Mouse (Mus musculus): Measurements from ENCODE around the gene Hist1h1c.
"Not testable (repeated sequence)": the region's sequence is repeated elsewhere in the genome, so short reads cannot be mapped to it uniquely, and the experiment has no call there.

Hist1h1c gene

DNA sequence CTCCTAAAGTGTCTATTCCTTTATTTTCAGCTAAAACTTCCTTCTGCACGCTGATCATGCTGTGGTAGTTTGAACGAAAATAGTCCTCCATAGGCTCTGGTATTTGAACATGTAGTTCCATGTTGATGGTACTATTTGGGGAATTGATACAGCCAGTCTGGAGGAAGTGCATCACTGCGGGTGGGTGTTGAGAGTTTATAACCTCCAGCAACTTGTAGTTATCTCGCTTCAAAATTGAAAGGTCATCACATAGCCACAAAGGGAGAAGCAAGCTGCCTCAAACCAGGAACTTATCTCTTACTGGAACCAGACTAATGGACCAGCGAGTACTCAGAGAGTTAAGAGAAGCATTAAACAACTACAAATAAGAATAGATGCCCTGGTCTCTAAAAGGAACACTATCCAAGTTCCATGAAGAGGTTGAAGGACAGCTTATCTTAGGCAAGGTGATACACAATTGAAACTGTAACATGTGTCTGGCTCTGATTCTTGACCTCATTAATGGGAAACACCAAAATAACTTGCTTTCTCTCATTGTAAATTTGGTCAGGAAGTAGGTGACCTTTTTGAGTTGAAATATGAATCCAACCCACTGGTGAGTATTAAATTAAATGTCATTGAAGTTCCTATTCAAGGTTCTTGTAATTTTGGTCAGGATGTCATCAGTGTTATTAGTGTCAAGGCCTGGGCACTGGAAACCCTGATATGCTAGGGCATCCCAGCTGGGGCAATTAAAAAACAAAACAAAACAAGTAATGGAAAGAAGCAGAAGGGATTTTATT, 22.2 kb upstream of the Hist1h1c start:
- no peak for DNase-seq (ENCODE audit: low read depth, low spot score)

DNA sequence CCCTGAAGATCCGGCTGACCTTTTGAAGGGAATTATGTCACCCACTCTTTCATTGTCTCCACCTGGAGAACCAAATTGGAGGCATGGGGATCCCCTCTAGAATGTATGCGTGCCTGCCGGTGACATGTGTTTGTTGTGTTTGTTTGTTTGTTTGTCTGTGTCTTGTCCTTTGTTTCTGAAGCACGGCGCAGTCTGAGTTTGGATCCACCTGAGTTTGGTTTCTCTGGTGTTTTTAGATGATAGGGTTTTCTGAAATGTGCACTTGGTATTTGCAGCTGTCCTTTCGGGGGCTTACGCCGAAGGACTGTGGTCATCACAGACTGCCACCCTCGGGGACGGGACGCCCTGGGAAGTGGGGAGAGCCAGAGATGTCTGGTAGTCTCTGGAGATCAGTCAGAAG, 21.4 kb upstream of the Hist1h1c start:
- no peak for DNase-seq (ENCODE audit: low read depth, low spot score)

- DNase-seq (ENCODE audit: low read depth, low spot score), result not testable (repeated sequence)
Measured at GRCm38 (mm10) chr13:23717593-23718245, 20.9 kb upstream of the Hist1h1c start.

GRCm38 (mm10) chr13:23724239-23724638, 14.4 kb upstream of the Hist1h1c start:
- DNase-seq (ENCODE audit: low read depth, low spot score), result no peak

GRCm38 (mm10) chr13:23725213-23725612, 13.4 kb upstream of the Hist1h1c start:
- no peak for DNase-seq (ENCODE audit: low read depth, low spot score)

GRCm38 (mm10) chr13:23728472-23729191, 10.0 kb upstream of the Hist1h1c start:
- DNase-seq (ENCODE audit: low read depth, low spot score), result no peak

- no peak for DNase-seq (ENCODE audit: low read depth, low spot score)
Measured at GRCm38 (mm10) chr13:23729192-23729525, 9.4 kb upstream of the Hist1h1c start.

- no peak for DNase-seq (ENCODE audit: low read depth, low spot score)
Measured at GRCm38 (mm10) chr13:23729706-23730105, 8.9 kb upstream of the Hist1h1c start.

GRCm38 (mm10) chr13:23730479-23730878, 8.1 kb upstream of the Hist1h1c start:
- DNase-seq (ENCODE audit: low read depth, low spot score), result no peak

DNA sequence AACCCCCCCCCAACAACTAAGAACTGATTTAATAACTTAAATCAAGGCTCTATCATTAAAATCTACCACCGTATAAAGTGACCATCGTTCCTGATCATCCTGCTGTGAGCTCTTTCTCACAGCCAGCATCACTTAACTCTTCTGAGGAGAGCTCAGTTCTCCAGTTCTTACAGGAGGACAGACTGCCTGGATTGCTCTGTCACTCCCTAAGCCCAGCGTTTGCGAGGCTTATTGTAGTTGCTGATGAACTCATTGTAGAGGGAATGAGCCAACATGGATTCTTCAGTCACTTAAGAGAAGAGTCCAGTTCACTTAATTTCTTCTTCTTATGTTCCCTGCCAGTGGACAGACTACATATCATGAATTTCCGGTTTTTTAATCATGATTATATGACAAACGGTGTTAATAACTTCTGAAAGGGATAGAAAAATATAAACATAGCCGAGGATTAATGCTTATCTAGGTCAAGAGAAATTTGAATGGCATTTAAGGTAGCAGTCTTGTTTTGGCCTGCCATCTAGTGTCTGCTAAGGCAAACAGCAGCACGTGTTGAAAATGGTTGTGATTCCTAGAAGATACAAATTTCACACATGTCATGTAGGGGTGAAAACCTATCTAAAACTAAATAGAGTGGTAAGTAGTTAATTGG, 6.3 kb upstream of the Hist1h1c start:
- DNase-seq (ENCODE audit: low read depth, low spot score), result no peak

DNA sequence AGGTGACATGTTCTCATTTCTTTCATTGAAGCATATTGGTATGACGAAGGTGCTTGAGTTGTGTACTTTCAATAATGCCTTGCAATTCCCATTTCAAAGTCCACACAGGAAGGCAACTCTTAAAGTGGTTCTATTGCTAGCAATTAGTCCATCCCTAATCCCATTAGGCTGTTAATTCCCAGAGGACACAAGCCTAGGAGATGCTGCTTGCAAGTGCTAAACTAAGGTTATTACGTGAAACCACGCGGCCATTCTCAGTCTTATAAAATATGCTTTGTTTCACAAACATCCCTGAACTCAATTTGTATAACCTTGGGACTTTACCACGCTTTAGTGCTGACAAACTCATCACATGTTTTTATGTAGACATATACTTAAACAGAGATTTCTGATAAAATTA, 1.5 kb upstream of the Hist1h1c start:
- DNase-seq (ENCODE audit: low read depth, low spot score), result no peak

GRCm38 (mm10) chr13:23738041-23738440, 567 bp upstream of the Hist1h1c start:
- DNase-seq (ENCODE audit: low read depth, low spot score), result no peak

DNA sequence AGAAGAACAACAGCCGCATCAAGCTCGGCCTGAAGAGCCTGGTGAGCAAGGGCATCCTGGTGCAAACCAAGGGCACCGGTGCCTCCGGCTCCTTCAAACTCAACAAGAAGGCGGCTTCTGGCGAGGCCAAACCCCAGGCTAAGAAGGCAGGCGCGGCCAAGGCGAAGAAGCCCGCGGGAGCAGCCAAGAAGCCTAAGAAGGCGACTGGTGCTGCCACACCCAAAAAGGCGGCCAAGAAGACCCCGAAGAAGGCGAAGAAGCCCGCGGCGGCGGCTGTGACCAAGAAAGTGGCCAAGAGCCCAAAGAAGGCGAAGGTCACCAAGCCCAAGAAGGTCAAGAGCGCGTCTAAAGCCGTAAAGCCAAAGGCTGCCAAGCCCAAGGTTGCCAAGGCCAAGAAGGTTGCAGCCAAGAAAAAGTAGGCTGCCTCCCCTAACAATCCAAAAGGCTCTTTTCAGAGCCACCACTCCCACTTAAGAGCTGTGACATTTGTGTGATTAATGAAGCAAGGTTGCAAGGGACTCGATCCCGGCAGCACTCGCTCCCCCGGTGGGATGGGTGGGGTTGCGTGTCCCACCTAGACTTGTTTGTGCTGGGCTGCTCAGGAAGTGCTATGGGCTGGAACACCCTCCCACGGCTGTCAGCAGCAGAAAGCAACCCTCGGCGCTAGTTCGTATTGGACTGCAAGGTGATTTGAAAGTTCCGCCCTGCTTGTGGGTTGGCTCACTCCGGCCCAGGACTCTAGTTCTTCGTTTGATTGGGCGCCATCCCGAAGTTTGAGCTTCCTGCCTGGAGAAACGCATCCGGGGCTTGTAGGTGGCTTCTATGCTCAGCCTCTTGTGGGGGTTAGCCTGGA, 687 bp downstream of the Hist1h1c start:
- no peak for DNase-seq (ENCODE audit: low read depth, low spot score)

- DNase-seq (ENCODE audit: low read depth, low spot score), result no peak
Measured at GRCm38 (mm10) chr13:23739922-23740252, 1.3 kb downstream of the Hist1h1c start.

DNA sequence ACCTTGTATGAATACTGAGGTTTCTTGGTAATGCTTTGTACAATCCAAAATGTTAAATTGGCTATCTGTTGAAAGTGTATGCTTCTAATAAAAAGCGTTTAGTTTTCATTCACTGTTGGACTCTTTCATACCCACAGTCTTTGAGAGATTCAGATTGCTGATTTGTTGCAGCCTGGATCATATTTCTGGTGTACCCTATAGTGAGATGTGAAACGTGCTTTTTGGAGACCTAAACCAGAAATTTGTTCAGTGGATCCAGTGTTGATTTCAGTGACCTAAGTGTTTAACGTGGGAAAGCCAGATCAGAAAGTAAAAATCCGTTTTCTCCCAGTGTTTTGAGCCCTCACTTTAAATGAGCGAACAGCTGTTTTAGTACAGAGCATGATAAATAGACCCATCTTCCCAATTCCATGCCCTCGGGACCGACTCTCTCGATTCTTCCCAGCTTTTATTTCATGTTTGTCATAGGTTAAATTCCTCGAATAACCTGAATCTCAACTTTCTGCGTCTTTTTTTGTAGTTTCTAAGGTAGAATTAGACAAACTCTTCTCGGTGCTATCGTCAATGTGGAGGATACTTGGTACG, 1.7 kb downstream of the Hist1h1c start:
- no peak for DNase-seq (ENCODE audit: low read depth, low spot score)

GRCm38 (mm10) chr13:23740910-23741309, 2.3 kb downstream of the Hist1h1c start:
- no peak for DNase-seq (ENCODE audit: low read depth, low spot score)

DNA sequence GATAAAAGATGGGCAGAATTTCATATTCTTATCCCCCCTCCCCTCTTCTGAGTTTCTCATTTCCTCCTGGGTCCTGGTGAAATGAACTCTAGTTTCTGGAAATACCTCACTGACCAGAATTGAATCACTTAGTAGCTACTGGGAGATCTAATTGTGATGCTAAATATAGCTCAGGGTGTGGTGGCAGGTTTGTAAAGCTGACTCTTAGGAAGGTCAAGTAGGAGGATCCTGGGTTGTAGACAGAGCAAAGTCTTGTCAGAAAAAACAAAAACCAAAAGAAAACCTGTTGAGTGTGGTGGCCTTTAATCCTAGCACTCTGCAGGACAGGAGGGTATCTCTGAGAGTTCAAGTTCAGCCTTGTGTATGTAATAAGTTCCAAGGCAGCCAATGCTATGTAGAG, 3.4 kb downstream of the Hist1h1c start:
- no peak for DNase-seq (ENCODE audit: low read depth, low spot score)

GRCm38 (mm10) chr13:23743215-23743614, 4.6 kb downstream of the Hist1h1c start:
- DNase-seq (ENCODE audit: low read depth, low spot score), result no peak

- no peak for DNase-seq (ENCODE audit: low read depth, low spot score)
Measured at GRCm38 (mm10) chr13:23743963-23744362, 5.4 kb downstream of the Hist1h1c start.

DNA sequence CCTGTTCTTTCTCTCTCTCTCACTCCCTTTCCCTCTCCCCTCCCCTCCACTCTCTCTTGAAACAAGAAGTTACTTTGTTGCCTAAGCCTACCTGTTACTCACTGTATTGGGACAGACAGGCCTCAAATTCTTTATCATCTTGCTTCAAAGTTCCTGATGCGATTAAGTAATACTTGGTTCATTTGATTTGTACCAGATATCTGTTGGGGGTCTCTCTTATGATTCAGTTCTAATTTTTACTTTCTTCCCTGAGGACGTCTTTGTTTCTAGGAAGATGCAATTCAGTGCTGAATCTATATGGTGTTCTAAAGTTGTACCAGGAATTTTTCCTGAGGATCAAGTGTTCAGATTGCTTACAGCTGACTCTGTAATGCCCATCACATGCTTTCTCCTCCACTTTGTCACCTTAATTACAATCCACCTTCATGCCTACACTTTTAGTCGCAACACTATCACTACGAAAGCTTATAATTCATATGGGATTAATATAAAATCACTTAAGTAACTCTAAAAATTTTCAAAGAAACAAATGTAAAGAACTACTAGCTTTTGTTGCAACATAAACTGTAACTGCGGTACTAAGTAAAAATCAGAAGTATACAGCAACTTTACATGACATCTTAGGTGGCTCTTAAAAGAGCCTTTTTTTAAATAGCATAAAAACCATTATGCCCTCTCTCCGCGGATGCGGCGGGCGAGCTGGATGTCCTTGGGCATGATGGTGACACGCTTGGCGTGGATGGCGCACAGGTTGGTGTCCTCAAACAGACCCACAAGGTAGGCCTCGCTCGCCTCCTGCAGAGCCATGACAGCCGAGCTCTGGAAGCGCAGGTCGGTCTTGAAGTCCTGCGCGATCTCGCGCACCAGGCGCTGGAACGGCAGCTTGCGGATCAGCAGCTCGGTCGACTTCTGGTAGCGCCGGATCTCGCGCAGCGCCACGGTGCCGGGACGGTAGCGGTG, 6.1 kb downstream of the Hist1h1c start:
- no peak for DNase-seq (ENCODE audit: low read depth, low spot score)

Measured in WW6 (cell line).